Mouse (Mus musculus): Measurements from ENCODE around the gene Rab3ip. TPM values are rescaled to one million over a fixed set of nuclear protein-coding genes. Genes with fewer than 3 reads are reported as not detected.

The Rab3ip gene
- polyA plus RNA-seq, 1 experiment = 48.9 TPM

- no peak for DNase-seq (ENCODE audit: low read depth)
- TF ChIP-seq POLR2A (IDR thresholded peaks at IDR 0.05; ENCODE audit: borderline replicate concordance, extremely low read depth, insufficient read depth, insufficient read length, poor library complexity, severe bottlenecking) (no peak), CTCF (IDR thresholded peaks at IDR 0.05; ENCODE audit: borderline replicate concordance, extremely low read depth, insufficient read depth, insufficient read length) (no peak)
Observed at GRCm38 (mm10) chr10:116932418-116932817, 18.2 kb downstream of the Rab3ip start.

DNA sequence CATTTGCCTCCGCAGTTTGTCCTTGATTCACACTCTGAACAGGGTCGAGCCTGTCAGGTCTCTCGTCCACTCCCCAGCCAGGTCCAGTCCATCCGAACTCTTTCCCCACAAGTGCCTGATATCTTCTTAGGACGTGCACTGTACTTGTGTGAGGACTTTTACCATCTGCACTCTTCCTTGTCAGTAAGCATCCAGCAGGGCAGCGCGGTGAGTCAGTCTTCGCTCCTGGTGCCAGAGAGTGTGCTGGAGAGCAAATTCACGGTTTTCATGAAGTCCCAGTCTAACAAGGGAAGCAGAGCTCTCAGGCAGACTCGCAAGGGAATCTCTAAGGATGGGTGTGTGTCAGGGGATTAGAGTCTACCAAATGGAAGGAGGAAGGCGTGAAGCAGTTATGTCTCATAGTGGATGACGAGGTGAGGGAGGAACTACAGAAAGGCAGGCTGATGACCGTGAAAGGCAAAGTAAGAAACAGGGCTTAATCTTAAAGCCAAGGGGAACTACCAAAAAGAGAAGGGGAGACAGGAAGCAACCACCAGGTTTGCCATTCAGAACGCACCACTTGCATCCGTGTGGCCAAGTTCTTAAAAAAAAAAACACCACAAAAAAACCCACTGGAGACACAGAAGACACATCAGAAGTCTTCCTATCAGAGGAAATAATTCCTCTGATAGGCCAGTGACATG, 18.9 kb downstream of the Rab3ip start:
- no peak for DNase-seq (ENCODE audit: low read depth)
- no peak for TF ChIP-seq CTCF (IDR thresholded peaks at IDR 0.05; ENCODE audit: borderline replicate concordance, extremely low read depth, insufficient read depth, insufficient read length)
- TF ChIP-seq POLR2A (IDR thresholded peaks at IDR 0.05; ENCODE audit: borderline replicate concordance, extremely low read depth, insufficient read depth, insufficient read length, poor library complexity, severe bottlenecking) = no peak

- DNase-seq (ENCODE audit: low read depth) = no peak
- no peak for TF ChIP-seq POLR2A (IDR thresholded peaks at IDR 0.05; ENCODE audit: borderline replicate concordance, extremely low read depth, insufficient read depth, insufficient read length, poor library complexity, severe bottlenecking)
- no peak for TF ChIP-seq CTCF (IDR thresholded peaks at IDR 0.05; ENCODE audit: borderline replicate concordance, extremely low read depth, insufficient read depth, insufficient read length)
Observed at GRCm38 (mm10) chr10:116930936-116931335, 19.6 kb downstream of the Rab3ip start.

GRCm38 (mm10) chr10:116930506-116930905, 20.1 kb downstream of the Rab3ip start:
- TF ChIP-seq CTCF (IDR thresholded peaks at IDR 0.05; ENCODE audit: borderline replicate concordance, extremely low read depth, insufficient read depth, insufficient read length) (no peak), POLR2A (IDR thresholded peaks at IDR 0.05; ENCODE audit: borderline replicate concordance, extremely low read depth, insufficient read depth, insufficient read length, poor library complexity, severe bottlenecking) (no peak)
- no peak for DNase-seq (ENCODE audit: low read depth)

- no peak for TF ChIP-seq CTCF (IDR thresholded peaks at IDR 0.05; ENCODE audit: borderline replicate concordance, extremely low read depth, insufficient read depth, insufficient read length)
- no peak for TF ChIP-seq POLR2A (IDR thresholded peaks at IDR 0.05; ENCODE audit: borderline replicate concordance, extremely low read depth, insufficient read depth, insufficient read length, poor library complexity, severe bottlenecking)
Observed at GRCm38 (mm10) chr10:116928826-116929225, 21.7 kb downstream of the Rab3ip start.

DNA sequence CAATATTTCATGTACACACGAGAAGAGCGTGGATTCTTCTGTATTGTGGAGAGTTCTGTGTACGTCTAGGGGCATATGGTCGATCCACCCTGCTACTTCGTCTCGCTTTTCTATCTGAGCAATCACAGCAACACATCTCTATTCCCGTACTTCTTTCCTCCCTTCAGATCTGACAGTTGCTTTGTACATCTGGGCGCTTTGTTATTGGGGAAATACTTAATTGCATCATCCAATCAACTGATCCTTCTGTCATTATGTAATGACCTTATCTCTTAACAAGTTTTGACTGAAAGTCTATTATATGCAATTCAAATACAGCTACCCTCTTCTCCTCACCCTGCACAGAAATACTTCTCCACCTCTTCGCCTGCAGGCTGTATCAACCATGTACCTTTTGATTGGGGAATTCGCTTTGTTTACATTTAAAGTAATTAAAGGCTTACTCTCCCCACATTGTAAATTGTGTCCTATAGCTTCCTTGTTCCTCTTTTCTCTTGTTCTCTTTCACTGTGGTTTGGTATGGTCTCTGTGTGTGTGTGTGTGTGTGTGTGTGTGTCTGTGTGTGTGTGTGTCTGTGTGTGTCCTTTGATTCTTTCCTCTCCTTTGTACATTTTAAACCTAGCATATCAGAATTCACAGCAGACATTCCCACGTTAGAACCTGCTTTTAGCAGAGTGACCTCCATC, 24.0 kb downstream of the Rab3ip start:
- TF ChIP-seq CTCF (IDR thresholded peaks at IDR 0.05; ENCODE audit: borderline replicate concordance, extremely low read depth, insufficient read depth, insufficient read length) (no peak), POLR2A (IDR thresholded peaks at IDR 0.05; ENCODE audit: borderline replicate concordance, extremely low read depth, insufficient read depth, insufficient read length, poor library complexity, severe bottlenecking) (no peak)
- DNase-seq (ENCODE audit: low read depth) = no peak

More at GRCm38 (mm10) chr10:116928826-116929225, 21.7 kb downstream of the Rab3ip start:
- no peak for DNase-seq (ENCODE audit: low read depth)

- no peak for TF ChIP-seq POLR2A (IDR thresholded peaks at IDR 0.05; ENCODE audit: borderline replicate concordance, extremely low read depth, insufficient read depth, insufficient read length, poor library complexity, severe bottlenecking)
- TF ChIP-seq CTCF (IDR thresholded peaks at IDR 0.05; ENCODE audit: borderline replicate concordance, extremely low read depth, insufficient read depth, insufficient read length) = no peak
- DNase-seq (ENCODE audit: low read depth) = no peak
Observed at GRCm38 (mm10) chr10:116923651-116924495, 26.7 kb downstream of the Rab3ip start.

- DNase-seq (ENCODE audit: low read depth) = no peak
- TF ChIP-seq CTCF (IDR thresholded peaks at IDR 0.05; ENCODE audit: borderline replicate concordance, extremely low read depth, insufficient read depth, insufficient read length) (no peak), POLR2A (IDR thresholded peaks at IDR 0.05; ENCODE audit: borderline replicate concordance, extremely low read depth, insufficient read depth, insufficient read length, poor library complexity, severe bottlenecking) (no peak)
Observed at GRCm38 (mm10) chr10:116922161-116922560, 28.4 kb downstream of the Rab3ip start.

DNA sequence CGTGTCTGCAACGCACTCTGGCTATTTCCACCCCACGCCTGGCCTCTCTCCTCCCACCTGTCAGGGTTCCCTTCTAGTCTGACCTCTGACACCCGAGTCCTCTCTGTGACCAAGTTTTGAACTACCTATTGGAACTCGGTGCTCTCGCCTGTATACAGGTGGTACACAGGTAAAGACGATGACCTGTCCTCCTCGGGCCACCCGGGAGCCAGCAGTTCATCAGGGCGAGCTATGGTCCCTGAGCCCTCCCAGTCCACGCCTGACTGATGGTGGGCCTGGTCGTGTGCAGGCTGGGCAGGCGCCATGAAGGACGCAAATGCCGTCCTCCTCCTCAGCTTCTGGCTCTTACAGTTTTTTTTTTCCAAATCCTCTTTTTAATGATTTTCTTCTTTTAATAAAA, 29.2 kb downstream of the Rab3ip start:
- no peak for DNase-seq (ENCODE audit: low read depth)
- TF ChIP-seq POLR2A (IDR thresholded peaks at IDR 0.05; ENCODE audit: borderline replicate concordance, extremely low read depth, insufficient read depth, insufficient read length, poor library complexity, severe bottlenecking) = no peak
- no peak for TF ChIP-seq CTCF (IDR thresholded peaks at IDR 0.05; ENCODE audit: borderline replicate concordance, extremely low read depth, insufficient read depth, insufficient read length)

DNA sequence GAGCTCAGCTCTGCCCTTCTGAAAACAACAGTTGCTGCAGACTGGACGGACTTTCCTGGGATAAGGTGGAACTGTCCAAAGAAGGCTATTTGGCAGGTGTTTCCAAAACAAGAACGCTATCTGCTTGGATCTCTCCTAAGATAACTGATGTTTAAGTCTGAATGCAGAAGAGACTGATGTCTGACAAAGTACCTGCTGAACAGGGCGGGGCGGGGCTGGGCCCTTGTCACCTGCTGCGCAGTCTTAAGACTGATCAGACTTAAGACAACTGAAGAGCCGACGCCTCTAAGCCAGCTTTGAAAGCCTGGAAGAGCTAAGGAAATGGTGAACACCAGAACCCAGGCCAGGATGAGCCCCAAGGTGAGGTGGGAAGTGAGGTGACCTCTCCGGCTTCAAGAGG, 29.9 kb downstream of the Rab3ip start:
- DNase-seq (ENCODE audit: low read depth) = no peak
- no peak for TF ChIP-seq CTCF (IDR thresholded peaks at IDR 0.05; ENCODE audit: borderline replicate concordance, extremely low read depth, insufficient read depth, insufficient read length)
- TF ChIP-seq POLR2A (IDR thresholded peaks at IDR 0.05; ENCODE audit: borderline replicate concordance, extremely low read depth, insufficient read depth, insufficient read length, poor library complexity, severe bottlenecking) = no peak

All from brain, embryonic 14.5 days (tissue).